Mouse (Mus musculus): ENCODE data around the gene Sptssb. TPM values are rescaled to one million over a fixed set of nuclear protein-coding genes. Genes with fewer than 3 reads are reported as not detected.

The Sptssb gene
- total RNA-seq, 1 experiment from 2014 or later: not detected

Other genes with a start within 250 kb of the Sptssb start
- 85.5 and 91.4 TPM in 2 replicates for gene Nmd3, start 138.0 kb downstream of the Sptssb start, total RNA-seq (2021)
- gene Otol1, start 147.7 kb upstream of the Sptssb start, total RNA-seq (2021): not detected in 2 replicates